Mouse (Mus musculus): ENCODE data around the gene Golga7b. TPM values are rescaled to one million over a fixed set of nuclear protein-coding genes. Genes with fewer than 3 reads are reported as not detected.

Golga7b gene
- polyA plus RNA-seq, 1 experiment from 2014 or later = 0.33 TPM

DNA sequence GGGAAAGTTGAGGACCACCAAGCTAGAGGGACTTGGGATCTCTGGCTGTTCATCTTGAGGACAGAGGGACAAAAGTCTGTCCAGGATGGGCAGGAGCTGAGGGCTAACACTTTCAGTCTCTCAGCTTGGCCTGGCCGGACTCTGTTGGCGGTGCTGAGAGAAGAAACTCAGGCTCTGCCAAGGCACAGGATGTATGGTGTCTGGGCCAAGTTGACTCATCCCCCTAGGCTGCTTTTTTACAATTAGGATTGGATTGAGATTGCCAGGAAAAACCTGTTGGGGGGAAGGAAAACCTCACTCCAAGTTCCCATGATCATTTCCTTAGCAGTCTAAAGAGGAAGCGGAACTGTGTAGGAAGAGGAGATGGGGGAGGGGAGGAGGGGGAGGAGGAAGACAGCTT is 10.7 kb downstream of the Golga7b start:
- ATAC-seq (replicated peaks; ENCODE audit: extremely low read depth, insufficient read depth, low FRiP score) = no peak
- no peaks in the 10 kb centered on the region for H3K9me3 ChIP-seq (replicated peaks; ENCODE audit: control insufficient read depth, low read length)
- H3K4me1 ChIP-seq (ENCODE audit: control insufficient read depth, insufficient read depth, low read length) = 0 out of 2 replicates have a peak, but pooled peaks cover 5% of the 10 kb centered on the region
- H3K27me3 ChIP-seq (ENCODE audit: control insufficient read depth, insufficient read depth, low read length) = peaks cover 28% of the 10 kb centered on the region
- no peak overlapping the region for H3K9ac ChIP-seq (ENCODE audit: low read length)
- H3K4me2 ChIP-seq (ENCODE audit: low read depth, low read length) = no peak overlapping the region
- H3K36me3 ChIP-seq (ENCODE audit: control insufficient read depth, insufficient read depth) = no peaks in the 10 kb centered on the region
- H3K4me3 ChIP-seq (ENCODE audit: low read length) = no peak overlapping the region
- WGBS = 60% methylated on average over 3 of the region's 3 CpGs
- H3K27ac ChIP-seq (ENCODE audit: low read length) = no peak overlapping the region

DNA sequence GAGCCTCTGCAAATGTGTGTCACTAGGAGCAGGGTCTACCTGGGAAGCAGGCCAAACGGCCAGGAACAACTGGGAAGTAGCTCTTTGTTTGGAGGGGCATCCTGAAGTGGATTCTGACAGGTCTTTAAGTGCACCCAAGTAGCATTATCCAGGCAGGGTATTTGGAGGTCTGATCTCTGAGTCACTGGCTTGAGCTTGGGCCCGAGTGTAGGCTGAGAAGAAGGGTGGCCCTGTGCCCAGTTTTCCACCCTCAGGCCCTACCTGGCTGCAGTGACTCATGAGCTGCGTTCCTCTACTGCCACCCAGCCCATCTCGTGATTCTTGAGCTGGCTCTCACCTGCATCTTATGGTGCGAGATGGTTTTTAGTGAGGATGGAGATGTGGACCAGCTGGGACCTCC is 11.2 kb downstream of the Golga7b start:
- H3K36me3 ChIP-seq (ENCODE audit: control insufficient read depth, insufficient read depth) = no peaks in the 10 kb centered on the region
- 54% methylated on average over 5 of the region's 5 CpGs for WGBS
- no peaks in the 10 kb centered on the region for H3K9me3 ChIP-seq (replicated peaks; ENCODE audit: control insufficient read depth, low read length)
- H3K9ac ChIP-seq (ENCODE audit: low read length) = no peak overlapping the region
- no peak overlapping the region for H3K4me3 ChIP-seq (ENCODE audit: low read length)
- no peak for ATAC-seq (replicated peaks; ENCODE audit: extremely low read depth, insufficient read depth, low FRiP score)
- H3K27me3 ChIP-seq (ENCODE audit: control insufficient read depth, insufficient read depth, low read length) = peaks cover 26% of the 10 kb centered on the region
- H3K4me2 ChIP-seq (ENCODE audit: low read depth, low read length) = no peak overlapping the region
- H3K4me1 ChIP-seq (ENCODE audit: control insufficient read depth, insufficient read depth, low read length) = 0 out of 2 replicates have a peak, but pooled peaks cover 5% of the 10 kb centered on the region
- H3K27ac ChIP-seq (ENCODE audit: low read length) = no peak overlapping the region

DNA sequence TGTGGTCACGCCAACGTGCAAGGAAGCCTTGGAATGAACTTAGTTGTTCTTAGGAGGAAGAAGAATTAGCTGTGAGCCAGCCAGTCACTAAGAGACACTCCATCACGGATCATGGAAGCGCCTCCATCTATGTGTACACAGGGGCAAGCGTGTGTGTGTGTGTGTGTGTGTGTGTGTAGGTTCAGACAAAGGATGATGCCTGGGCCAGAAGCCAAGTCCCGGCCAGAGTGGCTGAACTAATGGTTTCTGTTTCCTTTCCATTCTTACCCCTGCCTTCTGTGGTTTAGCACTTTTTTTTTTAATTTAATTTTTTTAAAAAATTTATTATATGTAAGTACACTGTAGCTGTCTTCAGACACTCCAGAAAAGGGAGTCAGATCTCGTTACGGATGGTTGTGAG is 13.1 kb downstream of the Golga7b start:
- ATAC-seq (replicated peaks; ENCODE audit: extremely low read depth, insufficient read depth, low FRiP score) = no peak
- no peak overlapping the region for H3K9ac ChIP-seq (ENCODE audit: low read length)
- no peaks in the 10 kb centered on the region for H3K9me3 ChIP-seq (replicated peaks; ENCODE audit: control insufficient read depth, low read length)
- H3K4me2 ChIP-seq (ENCODE audit: low read depth, low read length) = no peak overlapping the region
- WGBS = 73% methylated on average over 8 of the region's 8 CpGs
- H3K4me1 ChIP-seq (ENCODE audit: control insufficient read depth, insufficient read depth, low read length) = 0 out of 2 replicates have a peak, but pooled peaks cover 3% of the 10 kb centered on the region
- no peaks in the 10 kb centered on the region for H3K36me3 ChIP-seq (ENCODE audit: control insufficient read depth, insufficient read depth)
- H3K27me3 ChIP-seq (ENCODE audit: control insufficient read depth, insufficient read depth, low read length) = peaks cover 11% of the 10 kb centered on the region
- H3K27ac ChIP-seq (ENCODE audit: low read length) = no peak overlapping the region
- H3K4me3 ChIP-seq (ENCODE audit: low read length) = no peak overlapping the region

DNA sequence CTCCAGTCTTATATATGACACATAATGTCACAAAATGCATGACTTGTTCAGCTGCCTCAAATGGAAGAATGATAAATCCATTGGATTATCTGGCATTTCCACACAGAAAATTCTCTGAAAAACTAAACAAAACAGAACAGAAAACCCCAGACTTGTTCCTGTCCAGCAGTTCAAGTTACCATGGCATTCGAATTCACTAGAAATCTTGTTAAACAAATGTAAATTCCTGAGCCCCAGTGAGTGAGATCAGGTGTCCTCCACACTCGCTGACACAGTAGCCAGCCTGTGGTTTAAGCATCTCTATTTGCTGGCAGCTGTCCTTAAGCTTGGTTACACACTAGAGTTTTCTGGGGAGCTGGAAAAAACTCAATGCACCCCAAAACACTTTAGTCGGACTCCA is 16.1 kb downstream of the Golga7b start:
- no peaks in the 10 kb centered on the region for H3K9me3 ChIP-seq (replicated peaks; ENCODE audit: control insufficient read depth, low read length)
- no peak overlapping the region for H3K4me3 ChIP-seq (ENCODE audit: low read length)
- no peaks in the 10 kb centered on the region for H3K36me3 ChIP-seq (ENCODE audit: control insufficient read depth, insufficient read depth)
- no peaks in the 10 kb centered on the region for H3K27me3 ChIP-seq (ENCODE audit: control insufficient read depth, insufficient read depth, low read length)
- WGBS = 52% methylated on average over 3 of the region's 3 CpGs
- H3K9ac ChIP-seq (ENCODE audit: low read length) = no peak overlapping the region
- H3K27ac ChIP-seq (ENCODE audit: low read length) = no peak overlapping the region
- peaks cover 4% of the 10 kb centered on the region; the same call in 1 of the 2 replicates for H3K4me1 ChIP-seq (ENCODE audit: control insufficient read depth, insufficient read depth, low read length)
- no peak overlapping the region for H3K4me2 ChIP-seq (ENCODE audit: low read depth, low read length)
- ATAC-seq (replicated peaks; ENCODE audit: extremely low read depth, insufficient read depth, low FRiP score) = no peak

DNA sequence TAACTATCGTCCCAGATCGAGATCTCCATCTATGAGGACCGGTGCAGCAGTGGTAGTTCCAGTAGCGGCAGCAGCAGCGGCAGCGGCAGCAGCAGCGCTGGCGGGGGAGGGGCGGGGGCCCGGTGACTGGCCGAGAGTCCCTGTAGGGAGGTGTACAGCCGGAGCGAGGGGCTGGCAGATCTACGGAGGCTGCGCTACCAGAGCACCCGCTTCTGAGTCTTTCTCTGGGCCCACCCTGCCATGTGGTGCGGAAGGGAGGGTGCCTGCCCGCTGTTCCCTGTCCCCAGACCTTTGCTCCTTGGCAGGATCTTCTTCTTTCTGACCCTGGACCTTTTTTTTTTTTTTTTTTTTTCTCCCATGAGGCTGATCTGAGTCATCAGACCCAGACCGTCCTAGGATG is 21.0 kb downstream of the Golga7b start:
- Histone ChIP-seq H3K9ac (ENCODE audit: low read length) (no peak overlapping the region), H3K27ac (ENCODE audit: low read length) (no peak overlapping the region), H3K4me3 (ENCODE audit: low read length) (peak overlapping the region; percentile 28), H3K9me3 (replicated peaks; ENCODE audit: control insufficient read depth, low read length) (no peaks in the 10 kb centered on the region), H3K4me1 (ENCODE audit: control insufficient read depth, insufficient read depth, low read length) (peaks cover 4% of the 10 kb centered on the region; the same call in 1 of the 2 replicates), H3K27me3 (ENCODE audit: control insufficient read depth, insufficient read depth, low read length) (peaks cover 10% of the 10 kb centered on the region), H3K4me2 (ENCODE audit: low read depth, low read length) (peak overlapping the region; percentile 45), H3K36me3 (ENCODE audit: control insufficient read depth, insufficient read depth) (no peaks in the 10 kb centered on the region)
- ATAC-seq (replicated peaks; ENCODE audit: extremely low read depth, insufficient read depth, low FRiP score) = no peak
- WGBS = 3% methylated on average over 19 of the region's 19 CpGs

DNA sequence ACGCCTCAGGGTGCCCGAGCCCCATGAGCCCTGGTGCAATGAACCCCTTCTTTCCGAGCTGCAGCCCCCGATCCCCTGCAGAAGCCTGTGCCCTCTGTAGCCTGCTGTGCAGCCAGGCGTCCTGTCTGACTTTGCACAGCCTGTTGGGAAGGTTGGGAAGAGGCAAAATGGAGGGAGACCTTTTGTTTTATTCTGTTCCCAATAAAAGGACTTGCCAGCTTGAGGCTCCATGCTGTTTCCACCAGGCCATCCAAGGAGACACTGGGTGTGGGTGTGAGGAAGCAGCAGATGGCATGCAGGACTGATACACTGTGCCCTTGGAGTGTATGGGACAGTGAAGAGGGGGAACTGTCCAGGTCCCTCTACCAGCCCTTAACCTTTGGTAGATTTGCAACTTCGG is 22.7 kb downstream of the Golga7b start:
- H3K27ac ChIP-seq (ENCODE audit: low read length) = no peak overlapping the region
- peaks cover 4% of the 10 kb centered on the region; the same call in 1 of the 2 replicates for H3K4me1 ChIP-seq (ENCODE audit: control insufficient read depth, insufficient read depth, low read length)
- no peaks in the 10 kb centered on the region for H3K9me3 ChIP-seq (replicated peaks; ENCODE audit: control insufficient read depth, low read length)
- peaks cover 10% of the 10 kb centered on the region for H3K27me3 ChIP-seq (ENCODE audit: control insufficient read depth, insufficient read depth, low read length)
- H3K36me3 ChIP-seq (ENCODE audit: control insufficient read depth, insufficient read depth) = no peaks in the 10 kb centered on the region
- no peak for ATAC-seq (replicated peaks; ENCODE audit: extremely low read depth, insufficient read depth, low FRiP score)
- 56% methylated on average over 6 of the region's 6 CpGs for WGBS
- H3K9ac ChIP-seq (ENCODE audit: low read length) = no peak overlapping the region
- H3K4me2 ChIP-seq (ENCODE audit: low read depth, low read length) = no peak overlapping the region
- H3K4me3 ChIP-seq (ENCODE audit: low read length) = no peak overlapping the region

DNA sequence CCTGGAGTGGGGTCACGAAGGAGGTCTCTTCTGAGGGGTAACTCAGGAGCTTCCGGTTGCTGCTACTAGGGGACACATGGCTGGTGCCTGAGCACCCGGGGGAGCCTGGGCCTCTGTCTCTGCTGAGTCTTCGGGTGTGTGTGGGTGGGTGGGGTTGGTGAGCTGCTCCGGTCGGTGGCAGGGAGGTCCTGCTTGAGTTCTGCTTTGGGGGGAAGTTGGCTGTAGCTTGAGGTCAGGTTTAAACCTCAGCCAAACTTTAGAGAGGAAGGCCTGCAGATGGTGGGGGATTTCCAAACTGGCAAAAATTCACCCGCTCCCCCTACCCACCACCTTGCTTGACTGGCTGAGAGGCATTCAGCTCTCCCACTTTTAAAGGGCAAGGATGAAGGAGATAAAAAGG is 23.8 kb downstream of the Golga7b start:
- Histone ChIP-seq H3K4me3 (ENCODE audit: low read length) (no peak overlapping the region), H3K4me1 (ENCODE audit: control insufficient read depth, insufficient read depth, low read length) (peaks cover 4% of the 10 kb centered on the region; the same call in 1 of the 2 replicates), H3K4me2 (ENCODE audit: low read depth, low read length) (no peak overlapping the region), H3K36me3 (ENCODE audit: control insufficient read depth, insufficient read depth) (no peaks in the 10 kb centered on the region), H3K27me3 (ENCODE audit: control insufficient read depth, insufficient read depth, low read length) (peaks cover 10% of the 10 kb centered on the region), H3K27ac (ENCODE audit: low read length) (no peak overlapping the region), H3K9me3 (replicated peaks; ENCODE audit: control insufficient read depth, low read length) (no peaks in the 10 kb centered on the region), H3K9ac (ENCODE audit: low read length) (no peak overlapping the region)
- whole genome bisulfite sequencing = 70% methylated on average over 7 of the region's 7 CpGs
- no peak for ATAC-seq (replicated peaks; ENCODE audit: extremely low read depth, insufficient read depth, low FRiP score)

DNA sequence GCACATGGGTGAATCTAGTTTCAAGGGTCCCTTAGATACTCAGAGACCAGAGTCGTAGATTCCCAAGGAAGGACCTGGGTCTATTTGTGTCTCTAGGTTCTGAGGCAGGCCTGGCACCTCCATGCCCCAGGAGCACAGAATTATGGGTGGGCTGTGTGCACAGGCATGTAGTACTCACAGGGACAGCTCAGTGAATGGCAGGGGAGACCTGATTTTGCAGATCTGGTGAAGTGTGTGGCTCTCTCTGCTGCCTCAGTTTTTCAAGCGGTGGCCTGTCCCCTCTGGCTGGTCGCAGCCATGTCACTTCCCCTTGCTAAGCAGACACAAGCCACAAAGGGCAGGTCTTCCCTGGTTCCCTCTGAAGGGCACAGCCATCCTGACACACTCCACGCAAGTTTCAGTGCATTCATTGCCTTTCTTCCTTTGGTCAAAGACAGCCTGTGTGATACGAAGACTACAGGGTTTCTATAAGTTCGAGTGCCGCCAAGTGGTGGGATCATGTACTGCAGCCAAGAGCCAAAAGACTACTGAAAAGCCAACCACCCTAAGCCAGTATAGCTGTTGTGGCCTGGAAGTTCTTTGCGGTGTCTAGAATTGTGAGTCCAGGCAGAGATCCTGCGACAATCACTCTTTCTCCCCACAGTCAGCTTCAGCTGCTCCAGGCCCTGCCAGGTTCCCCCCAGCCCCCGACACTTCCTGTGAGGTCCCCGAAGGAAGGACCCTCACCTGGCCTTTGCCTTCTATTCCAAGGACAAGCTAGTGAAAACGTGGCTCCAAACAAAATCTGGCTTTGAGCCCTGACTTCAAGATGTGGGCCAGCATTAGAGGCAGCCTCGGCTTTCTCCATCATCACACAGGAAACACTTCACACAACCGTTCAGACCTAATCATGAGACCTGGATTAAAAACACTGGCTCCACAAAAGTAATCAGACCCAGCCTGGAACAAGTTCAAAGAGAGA is 24.9 kb downstream of the Golga7b start:
- no peaks in the 10 kb centered on the region for H3K9me3 ChIP-seq (replicated peaks; ENCODE audit: control insufficient read depth, low read length)
- peaks cover 4% of the 10 kb centered on the region; the same call in 1 of the 2 replicates for H3K4me1 ChIP-seq (ENCODE audit: control insufficient read depth, insufficient read depth, low read length)
- no peak for ATAC-seq (replicated peaks; ENCODE audit: extremely low read depth, insufficient read depth, low FRiP score)
- WGBS = 37% methylated on average over 14 of the region's 14 CpGs
- H3K9ac ChIP-seq (ENCODE audit: low read length) = no peak overlapping the region
- no peaks in the 10 kb centered on the region for H3K36me3 ChIP-seq (ENCODE audit: control insufficient read depth, insufficient read depth)
- peaks cover 10% of the 10 kb centered on the region for H3K27me3 ChIP-seq (ENCODE audit: control insufficient read depth, insufficient read depth, low read length)
- H3K4me2 ChIP-seq (ENCODE audit: low read depth, low read length) = no peak overlapping the region
- no peak overlapping the region for H3K27ac ChIP-seq (ENCODE audit: low read length)
- H3K4me3 ChIP-seq (ENCODE audit: low read length) = no peak overlapping the region

DNA sequence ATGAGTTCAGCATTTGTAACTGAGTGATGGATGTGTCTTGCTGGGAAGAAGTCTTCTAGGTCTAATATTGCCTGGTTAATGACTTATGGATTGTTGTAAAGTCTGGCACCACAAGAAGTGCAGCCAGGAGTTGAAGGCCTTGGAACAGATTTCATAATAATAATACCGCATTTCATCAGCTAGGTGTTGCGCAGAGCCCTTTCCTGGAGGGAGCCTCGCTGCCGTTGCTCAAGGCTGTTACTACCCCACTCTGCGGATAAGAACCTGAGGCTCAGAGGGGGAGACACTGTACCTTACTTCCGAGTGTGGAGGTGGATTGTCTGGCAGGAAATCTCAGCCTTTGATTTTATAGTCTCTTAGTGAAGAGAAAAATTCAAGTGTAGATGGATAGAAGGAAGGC is 29.9 kb downstream of the Golga7b start:
- no peak overlapping the region for H3K9ac ChIP-seq (ENCODE audit: low read length)
- 81% methylated on average over 6 of the region's 6 CpGs for WGBS

More for the DNA sequence above, 29.9 kb downstream of the Golga7b start:
- Histone ChIP-seq H3K27ac (ENCODE audit: low read length) (no peak overlapping the region), H3K36me3 (ENCODE audit: control insufficient read depth, insufficient read depth) (no peaks in the 10 kb centered on the region), H3K4me1 (ENCODE audit: control insufficient read depth, insufficient read depth, low read length) (0 out of 2 replicates have a peak, but pooled peaks cover 2% of the 10 kb centered on the region), H3K4me2 (ENCODE audit: low read depth, low read length) (no peak overlapping the region), H3K27me3 (ENCODE audit: control insufficient read depth, insufficient read depth, low read length) (0 out of 2 replicates have a peak, but pooled peaks cover 2% of the 10 kb centered on the region), H3K4me3 (ENCODE audit: low read length) (no peak overlapping the region), H3K9me3 (replicated peaks; ENCODE audit: control insufficient read depth, low read length) (no peaks in the 10 kb centered on the region)
- ATAC-seq (replicated peaks; ENCODE audit: extremely low read depth, insufficient read depth, low FRiP score) = no peak
